Mouse (Mus musculus) thymus, adult 2 months (tissue): ENCODE data around the gene Kcnh5.

Experiments used
- CTCF ChIP-seq: fragments of 200-500 bp; IDR thresholded peaks from 2 replicates; pipeline ENCODE4 v1.5.1; 2012; ENCODE audit warnings: mild to moderate bottlenecking, control low read depth, low read length, moderate library complexity, borderline replicate concordance; ENCODE audit not compliant: control insufficient read depth, poor library complexity, insufficient read depth; ENCODE audit errors: extremely low read depth
- POLR2A ChIP-seq: fragments of 200-500 bp; IDR thresholded peaks from 2 replicates; pipeline ENCODE4 v1.6.1; 2012; ENCODE audit warnings: mild to moderate bottlenecking, low read length, control low read depth, moderate library complexity; ENCODE audit not compliant: control insufficient read depth, poor library complexity, insufficient read depth; ENCODE audit errors: extremely low read depth

DNA sequence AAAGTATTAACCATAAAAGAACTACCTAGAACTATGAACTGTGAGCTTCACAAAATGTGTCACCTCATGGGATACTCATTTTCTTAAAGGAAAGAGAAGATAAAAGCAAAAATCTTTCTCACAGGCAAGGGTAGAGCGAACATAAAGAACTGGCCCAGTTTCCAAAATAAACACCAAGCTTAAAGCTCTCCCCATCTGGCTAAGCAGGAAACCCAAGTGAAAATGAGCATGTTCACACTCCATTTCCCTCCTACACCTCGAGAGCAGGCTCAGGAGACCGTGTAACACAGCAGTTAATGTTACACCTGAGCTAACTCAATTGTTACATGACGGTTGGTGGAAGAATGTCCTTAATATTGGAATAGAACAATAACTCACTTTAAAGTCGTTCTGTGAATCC, 100.0 kb downstream of the Kcnh5 start:
- TF ChIP-seq CTCF: no peak
- no peak for TF ChIP-seq POLR2A
